Mouse (Mus musculus): ENCODE measurements around the gene Acvrl1. TPM values are rescaled to one million over a fixed set of nuclear protein-coding genes. Genes with fewer than 3 reads are reported as not detected.

Acvrl1 gene
- polyA plus RNA-seq, 1 experiment from 2014 or later: 3.2 TPM

DNA sequence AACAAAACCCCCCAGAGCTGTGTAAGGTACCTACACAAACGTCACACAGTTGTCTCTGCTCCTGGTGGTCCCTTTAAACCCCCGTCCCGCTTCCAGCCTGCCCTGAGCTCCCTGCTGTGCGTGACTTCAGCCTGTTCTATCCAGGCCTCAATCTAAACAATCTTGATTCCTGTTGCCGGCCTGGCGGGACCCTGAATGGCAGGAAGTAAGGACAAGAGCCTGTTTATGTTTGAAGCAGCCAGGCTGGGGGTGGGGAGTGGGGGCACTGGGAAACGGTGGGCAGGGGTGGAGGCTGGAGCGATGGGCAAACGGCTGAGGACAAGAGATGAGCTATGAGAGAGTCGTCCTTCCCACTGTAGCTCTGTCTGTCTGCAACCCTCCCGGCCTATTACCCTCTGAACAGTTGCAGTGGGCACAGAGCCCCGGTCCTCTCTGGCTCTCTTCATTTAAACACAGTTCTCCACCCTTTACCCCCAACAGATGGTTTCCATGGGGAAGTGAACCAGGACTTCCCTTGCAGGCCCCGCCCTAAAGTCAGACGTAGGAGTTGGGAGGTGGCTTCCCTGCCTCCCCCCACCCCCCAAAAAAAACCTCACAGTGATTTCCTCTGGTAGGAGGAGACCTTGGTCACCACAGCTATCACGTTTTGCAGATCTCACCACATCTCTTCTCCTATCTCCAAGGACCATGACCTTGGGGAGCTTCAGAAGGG, 5.8 kb downstream of the Acvrl1 start:
- no peaks in the 10 kb centered on the region for H3K36me3 ChIP-seq (ENCODE audit: control insufficient read depth, insufficient read depth, low read length)
- no peak overlapping the region for H3K4me3 ChIP-seq (ENCODE audit: low read depth, low read length)
- peaks cover 9% of the 10 kb centered on the region; the same call in 1 of the 2 replicates for H3K4me1 ChIP-seq (ENCODE audit: control insufficient read depth, insufficient read depth, low read length)
- WGBS: 25% methylated on average over 15 of the region's 15 CpGs
- H3K9ac ChIP-seq (replicated peaks; ENCODE audit: low read depth, low read length): no peak overlapping the region
- no peak for ATAC-seq (ENCODE audit: low read depth)
- H3K27me3 ChIP-seq (ENCODE audit: control insufficient read depth, insufficient read depth, low read length): peaks cover 9% of the 10 kb centered on the region
- no peak overlapping the region for H3K4me2 ChIP-seq (ENCODE audit: low read depth, low read length)
- peak overlapping the region; percentile 55; the same call in 1 of the 2 replicates for H3K27ac ChIP-seq (ENCODE audit: low read depth, low read length)
- H3K9me3 ChIP-seq (ENCODE audit: control insufficient read depth, low read length): no peaks in the 10 kb centered on the region

DNA sequence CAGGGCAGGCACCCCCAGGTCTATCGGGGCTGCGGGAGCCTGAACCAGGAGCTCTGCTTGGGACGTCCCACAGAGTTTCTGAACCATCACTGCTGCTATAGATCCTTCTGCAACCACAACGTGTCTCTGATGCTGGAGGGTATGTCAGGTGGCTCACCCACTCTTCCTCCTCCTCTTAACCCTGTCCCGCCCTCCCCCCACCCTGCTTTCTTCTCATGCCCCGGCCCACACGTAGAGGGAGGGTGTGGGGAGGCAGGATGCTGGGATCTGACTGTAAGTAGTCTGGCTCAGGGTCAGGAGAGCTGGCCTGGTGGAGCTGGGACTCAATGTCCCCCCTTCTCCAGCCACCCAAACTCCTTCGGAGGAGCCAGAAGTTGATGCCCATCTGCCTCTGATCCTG, 7.1 kb downstream of the Acvrl1 start:
- Histone ChIP-seq H3K27ac (ENCODE audit: low read depth, low read length) (no peak overlapping the region), H3K9me3 (ENCODE audit: control insufficient read depth, low read length) (no peaks in the 10 kb centered on the region), H3K4me3 (ENCODE audit: low read depth, low read length) (no peak overlapping the region), H3K4me2 (ENCODE audit: low read depth, low read length) (peak overlapping the region; percentile 0; the same call in 1 of the 2 replicates), H3K9ac (replicated peaks; ENCODE audit: low read depth, low read length) (no peak overlapping the region), H3K4me1 (ENCODE audit: control insufficient read depth, insufficient read depth, low read length) (peaks cover 16% of the 10 kb centered on the region; the same call in 1 of the 2 replicates), H3K27me3 (ENCODE audit: control insufficient read depth, insufficient read depth, low read length) (no peaks in the 10 kb centered on the region), H3K36me3 (ENCODE audit: control insufficient read depth, insufficient read depth, low read length) (no peaks in the 10 kb centered on the region)
- 73% methylated on average over 8 of the region's 8 CpGs for WGBS
- no peak for ATAC-seq (ENCODE audit: low read depth)

DNA sequence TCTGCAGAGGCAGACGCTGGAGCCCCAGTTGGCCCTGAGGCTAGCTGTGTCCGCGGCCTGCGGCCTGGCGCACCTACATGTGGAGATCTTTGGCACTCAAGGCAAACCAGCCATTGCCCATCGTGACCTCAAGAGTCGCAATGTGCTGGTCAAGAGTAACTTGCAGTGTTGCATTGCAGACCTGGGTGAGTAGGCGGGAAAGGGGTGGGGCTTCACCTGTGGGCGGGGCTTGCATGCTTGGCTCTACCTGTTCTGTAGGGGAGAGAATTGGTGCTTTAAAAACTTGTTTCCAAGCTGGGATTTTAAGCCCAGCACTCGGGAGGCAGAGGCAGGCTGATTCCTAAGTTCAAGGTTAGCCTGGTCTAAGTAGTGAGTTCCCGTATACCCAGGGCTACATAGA, 9.1 kb downstream of the Acvrl1 start:
- H3K4me3 ChIP-seq (ENCODE audit: low read depth, low read length): no peak overlapping the region
- H3K4me2 ChIP-seq (ENCODE audit: low read depth, low read length): no peak overlapping the region
- no peaks in the 10 kb centered on the region for H3K27me3 ChIP-seq (ENCODE audit: control insufficient read depth, insufficient read depth, low read length)
- H3K9ac ChIP-seq (replicated peaks; ENCODE audit: low read depth, low read length): no peak overlapping the region
- peaks cover 11% of the 10 kb centered on the region; the same call in 1 of the 2 replicates for H3K4me1 ChIP-seq (ENCODE audit: control insufficient read depth, insufficient read depth, low read length)
- no peak for ATAC-seq (ENCODE audit: low read depth)
- H3K36me3 ChIP-seq (ENCODE audit: control insufficient read depth, insufficient read depth, low read length): no peaks in the 10 kb centered on the region
- H3K9me3 ChIP-seq (ENCODE audit: control insufficient read depth, low read length): no peaks in the 10 kb centered on the region
- no peak overlapping the region for H3K27ac ChIP-seq (ENCODE audit: low read depth, low read length)
- WGBS: 85% methylated on average over 11 of the region's 11 CpGs

DNA sequence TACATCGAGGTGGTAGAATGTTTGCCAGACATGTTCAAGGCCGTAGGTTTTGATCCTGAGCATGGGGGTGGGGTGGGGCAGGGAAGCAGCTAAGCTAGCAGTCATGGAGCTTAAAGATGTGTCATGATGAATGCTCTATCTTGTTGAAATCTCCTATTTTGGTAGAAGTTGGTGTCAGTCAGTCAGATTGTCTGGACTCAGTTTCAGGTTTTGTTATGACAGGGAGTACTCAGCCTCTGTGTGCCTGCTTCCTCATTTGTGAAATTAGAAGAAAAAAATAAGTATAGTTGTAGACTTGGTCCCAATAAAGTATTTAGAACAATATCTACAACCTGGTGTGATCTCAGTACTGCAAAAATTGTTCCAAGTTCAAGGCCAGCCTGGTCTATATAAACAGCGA, 10.4 kb downstream of the Acvrl1 start:
- Histone ChIP-seq H3K36me3 (ENCODE audit: control insufficient read depth, insufficient read depth, low read length) (no peaks in the 10 kb centered on the region), H3K4me2 (ENCODE audit: low read depth, low read length) (no peak overlapping the region), H3K9me3 (ENCODE audit: control insufficient read depth, low read length) (no peaks in the 10 kb centered on the region), H3K4me1 (ENCODE audit: control insufficient read depth, insufficient read depth, low read length) (peaks cover 11% of the 10 kb centered on the region; the same call in 1 of the 2 replicates), H3K27me3 (ENCODE audit: control insufficient read depth, insufficient read depth, low read length) (no peaks in the 10 kb centered on the region), H3K4me3 (ENCODE audit: low read depth, low read length) (no peak overlapping the region), H3K27ac (ENCODE audit: low read depth, low read length) (no peak overlapping the region), H3K9ac (replicated peaks; ENCODE audit: low read depth, low read length) (no peak overlapping the region)
- ATAC-seq (ENCODE audit: low read depth): no peak
- WGBS: 96% methylated on average over 3 of the region's 3 CpGs

DNA sequence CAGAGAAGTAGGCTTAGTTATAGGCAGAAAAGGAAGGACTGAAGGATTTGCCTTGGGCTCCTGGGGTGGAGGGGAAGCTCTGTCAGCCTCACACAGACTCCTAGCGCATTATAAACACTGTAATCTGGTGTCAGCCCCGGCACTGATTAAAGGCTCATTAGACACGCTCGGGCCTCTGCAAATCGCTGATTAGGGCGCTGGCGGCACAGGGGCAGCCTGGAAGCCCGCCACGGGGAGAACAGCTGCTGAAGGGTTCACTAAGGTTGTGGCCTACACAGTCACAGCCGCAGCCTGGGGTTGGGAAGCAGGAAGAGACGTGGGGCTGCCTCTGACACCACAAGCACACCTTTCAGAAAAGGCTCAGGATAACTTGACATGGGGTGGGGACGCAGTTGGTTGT, 11.6 kb downstream of the Acvrl1 start:
- H3K27me3 ChIP-seq (ENCODE audit: control insufficient read depth, insufficient read depth, low read length): no peaks in the 10 kb centered on the region
- H3K9ac ChIP-seq (replicated peaks; ENCODE audit: low read depth, low read length): no peak overlapping the region
- 10% methylated on average over 12 of the region's 12 CpGs for whole genome bisulfite sequencing
- no peak for ATAC-seq (ENCODE audit: low read depth)
- H3K4me1 ChIP-seq (ENCODE audit: control insufficient read depth, insufficient read depth, low read length): peaks cover 7% of the 10 kb centered on the region; the same call in 1 of the 2 replicates
- H3K27ac ChIP-seq (ENCODE audit: low read depth, low read length): 0 out of 2 replicates have a peak overlapping the region, but pooled peaks have one; percentile 5
- H3K9me3 ChIP-seq (ENCODE audit: control insufficient read depth, low read length): no peaks in the 10 kb centered on the region
- no peak overlapping the region for H3K4me2 ChIP-seq (ENCODE audit: low read depth, low read length)
- H3K36me3 ChIP-seq (ENCODE audit: control insufficient read depth, insufficient read depth, low read length): no peaks in the 10 kb centered on the region
- no peak overlapping the region for H3K4me3 ChIP-seq (ENCODE audit: low read depth, low read length)

DNA sequence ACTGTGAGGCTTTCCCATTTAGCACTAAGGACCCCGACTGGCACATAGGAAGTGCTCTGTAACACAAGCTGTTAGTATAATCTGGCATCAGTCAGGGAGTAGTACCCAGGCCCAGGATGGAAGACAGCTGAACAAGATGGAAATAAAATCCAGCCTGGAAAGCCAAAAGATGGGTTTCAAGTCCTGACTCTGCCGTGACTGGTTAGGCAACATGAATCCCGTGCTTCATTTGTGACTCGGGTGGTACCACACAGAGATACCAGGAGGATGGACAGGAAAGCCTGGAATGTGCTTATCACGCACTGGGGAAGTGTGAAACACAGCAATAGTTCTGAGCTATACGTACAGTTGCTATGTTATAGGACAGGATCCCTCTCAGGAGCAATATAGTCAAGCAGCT, 12.3 kb downstream of the Acvrl1 start:
- no peak for ATAC-seq (ENCODE audit: low read depth)
- Histone ChIP-seq H3K4me1 (ENCODE audit: control insufficient read depth, insufficient read depth, low read length) (peaks cover 7% of the 10 kb centered on the region; the same call in 1 of the 2 replicates), H3K27ac (ENCODE audit: low read depth, low read length) (no peak overlapping the region), H3K4me3 (ENCODE audit: low read depth, low read length) (no peak overlapping the region), H3K4me2 (ENCODE audit: low read depth, low read length) (no peak overlapping the region), H3K9me3 (ENCODE audit: control insufficient read depth, low read length) (no peaks in the 10 kb centered on the region), H3K27me3 (ENCODE audit: control insufficient read depth, insufficient read depth, low read length) (no peaks in the 10 kb centered on the region), H3K36me3 (ENCODE audit: control insufficient read depth, insufficient read depth, low read length) (no peaks in the 10 kb centered on the region), H3K9ac (replicated peaks; ENCODE audit: low read depth, low read length) (no peak overlapping the region)
- 55% methylated on average over 6 of the region's 6 CpGs for WGBS

DNA sequence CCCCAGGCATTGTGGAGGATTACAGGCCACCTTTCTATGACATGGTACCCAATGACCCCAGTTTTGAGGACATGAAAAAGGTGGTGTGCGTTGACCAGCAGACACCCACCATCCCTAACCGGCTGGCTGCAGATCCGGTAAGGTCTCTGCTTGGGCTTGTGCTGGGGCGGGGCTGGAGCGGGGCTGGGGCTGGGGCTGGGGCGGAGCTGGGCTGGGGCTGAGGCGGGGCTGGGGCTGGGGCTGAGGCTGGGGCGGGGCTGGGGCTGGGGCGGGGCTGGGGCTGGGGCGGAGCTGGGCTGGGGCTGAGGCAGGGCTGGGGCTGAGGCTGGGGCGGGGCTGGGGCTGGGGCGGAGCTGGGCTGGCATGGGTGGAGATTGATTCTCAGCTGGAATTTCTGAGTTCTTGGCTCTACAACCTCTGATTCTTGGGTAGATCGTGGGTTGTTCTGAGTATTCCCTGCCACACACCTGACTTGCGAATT, 12.8 kb downstream of the Acvrl1 start:
- Histone ChIP-seq H3K9me3 (ENCODE audit: control insufficient read depth, low read length) (no peaks in the 10 kb centered on the region), H3K4me3 (ENCODE audit: low read depth, low read length) (no peak overlapping the region), H3K27me3 (ENCODE audit: control insufficient read depth, insufficient read depth, low read length) (no peaks in the 10 kb centered on the region), H3K27ac (ENCODE audit: low read depth, low read length) (no peak overlapping the region), H3K9ac (replicated peaks; ENCODE audit: low read depth, low read length) (no peak overlapping the region), H3K36me3 (ENCODE audit: control insufficient read depth, insufficient read depth, low read length) (no peaks in the 10 kb centered on the region), H3K4me1 (ENCODE audit: control insufficient read depth, insufficient read depth, low read length) (peaks cover 7% of the 10 kb centered on the region; the same call in 1 of the 2 replicates), H3K4me2 (ENCODE audit: low read depth, low read length) (no peak overlapping the region)
- 9% methylated on average over 8 of the region's 14 CpGs for WGBS
- ATAC-seq (ENCODE audit: low read depth): peak; percentile 63; the same call in 1 of the 2 replicates

DNA sequence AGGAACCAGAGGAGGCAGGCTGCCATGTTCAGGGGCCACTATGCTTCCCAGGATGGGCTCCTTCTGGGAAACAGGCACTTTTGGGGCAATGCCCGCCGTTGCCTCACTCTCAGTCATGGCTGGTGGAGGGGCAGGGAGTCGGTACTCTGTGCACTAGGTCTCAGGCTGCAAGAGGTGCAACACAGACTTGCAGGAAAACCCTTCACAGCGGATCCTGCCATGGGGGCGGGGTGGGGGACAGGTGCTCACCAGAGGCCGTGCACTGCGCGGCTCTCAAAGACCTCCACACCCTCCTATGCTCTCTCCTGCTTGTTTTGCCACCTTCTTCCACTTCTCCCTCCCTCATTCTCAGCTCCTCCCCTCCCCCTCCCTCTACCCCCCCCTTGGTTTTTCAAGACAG, 14.3 kb downstream of the Acvrl1 start:
- Histone ChIP-seq H3K27me3 (ENCODE audit: control insufficient read depth, insufficient read depth, low read length) (no peaks in the 10 kb centered on the region), H3K9ac (replicated peaks; ENCODE audit: low read depth, low read length) (no peak overlapping the region), H3K4me1 (ENCODE audit: control insufficient read depth, insufficient read depth, low read length) (peaks cover 7% of the 10 kb centered on the region; the same call in 1 of the 2 replicates), H3K4me2 (ENCODE audit: low read depth, low read length) (no peak overlapping the region), H3K4me3 (ENCODE audit: low read depth, low read length) (no peak overlapping the region), H3K9me3 (ENCODE audit: control insufficient read depth, low read length) (no peaks in the 10 kb centered on the region), H3K36me3 (ENCODE audit: control insufficient read depth, insufficient read depth, low read length) (no peaks in the 10 kb centered on the region), H3K27ac (ENCODE audit: low read depth, low read length) (no peak overlapping the region)
- ATAC-seq (ENCODE audit: low read depth): no peak
- WGBS: 64% methylated on average over 7 of the region's 8 CpGs

DNA sequence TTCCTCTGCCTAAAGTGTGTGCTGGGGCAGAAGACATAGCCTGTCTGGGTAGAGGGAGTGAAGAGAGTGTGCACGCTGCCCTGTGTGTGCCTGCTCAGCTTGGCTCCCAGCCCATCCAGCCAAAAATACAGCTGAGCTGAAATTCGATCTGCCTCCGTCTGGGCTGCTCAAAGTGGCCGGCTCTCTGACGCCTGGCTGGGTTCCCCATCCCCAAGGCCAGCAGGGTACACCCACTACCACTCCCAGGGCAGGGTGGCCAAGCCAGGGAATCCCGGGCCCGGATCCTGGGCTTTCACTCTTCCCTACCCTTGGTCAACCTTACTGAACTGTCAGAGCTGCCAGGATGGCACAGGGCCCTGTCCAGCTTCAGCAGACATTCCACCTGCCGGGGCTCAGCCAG, 15.2 kb downstream of the Acvrl1 start:
- H3K9ac ChIP-seq (replicated peaks; ENCODE audit: low read depth, low read length): no peak overlapping the region
- H3K4me3 ChIP-seq (ENCODE audit: low read depth, low read length): no peak overlapping the region
- peaks cover 7% of the 10 kb centered on the region; the same call in 1 of the 2 replicates for H3K4me1 ChIP-seq (ENCODE audit: control insufficient read depth, insufficient read depth, low read length)
- H3K27me3 ChIP-seq (ENCODE audit: control insufficient read depth, insufficient read depth, low read length): no peaks in the 10 kb centered on the region
- no peak for ATAC-seq (ENCODE audit: low read depth)
- H3K27ac ChIP-seq (ENCODE audit: low read depth, low read length): no peak overlapping the region
- H3K36me3 ChIP-seq (ENCODE audit: control insufficient read depth, insufficient read depth, low read length): no peaks in the 10 kb centered on the region
- WGBS: 20% methylated on average over 8 of the region's 8 CpGs
- no peaks in the 10 kb centered on the region for H3K9me3 ChIP-seq (ENCODE audit: control insufficient read depth, low read length)
- H3K4me2 ChIP-seq (ENCODE audit: low read depth, low read length): no peak overlapping the region

Data from neural tube, embryonic 14.5 days (tissue).